Mouse (Mus musculus) thymus, postnatal 14 days (tissue): ENCODE measurements at regions not wholly inside any gene's neighbourhood (a gene's known extent, or its start where the extent isn't known, plus 50 kb on each side); places are given as distances from the start of the nearest gene placed in this dataset.
"Not testable (repeated sequence)": the region's sequence is repeated elsewhere in the genome, so short reads cannot be mapped to it uniquely, and the experiment has no call there.

Experiments used
- DNase-seq: peaks from one replicate; pipeline ENCODE4 v3.0.0; 2021

GRCm38 (mm10) chr9:88238346-88238745 lies 88.7 kb upstream of the Nt5e start:
- DNase-seq, result no peak

GRCm38 (mm10) chr9:88240740-88241139 lies 86.3 kb upstream of the Nt5e start:
- no peak for DNase-seq

- DNase-seq, result peak; percentile 86
Measured at GRCm38 (mm10) chr9:88241203-88241995, 85.6 kb upstream of the Nt5e start.

- DNase-seq, result no peak
Measured at GRCm38 (mm10) chr9:88242530-88242929, 84.5 kb upstream of the Nt5e start.

GRCm38 (mm10) chr9:88244492-88244891 lies 82.5 kb upstream of the Nt5e start:
- no peak for DNase-seq

- DNase-seq, result no peak
Measured at GRCm38 (mm10) chr9:88255948-88256347, 71.0 kb upstream of the Nt5e start.

- DNase-seq, result no peak
Measured at GRCm38 (mm10) chr9:88259627-88260026, 67.4 kb upstream of the Nt5e start.

- DNase-seq, result no peak
Measured at GRCm38 (mm10) chr9:88260072-88260635, 66.8 kb upstream of the Nt5e start.

- no peak for DNase-seq
Measured at GRCm38 (mm10) chr9:88262461-88262860, 64.5 kb upstream of the Nt5e start.

GRCm38 (mm10) chr9:88266346-88266745 lies 60.7 kb upstream of the Nt5e start:
- not testable (repeated sequence) for DNase-seq

GRCm38 (mm10) chr9:88268811-88269210 lies 58.2 kb upstream of the Nt5e start:
- DNase-seq, result no peak

- DNase-seq, result no peak
Measured at GRCm38 (mm10) chr9:88269216-88269615, 57.8 kb upstream of the Nt5e start.

- no peak for DNase-seq
Measured at GRCm38 (mm10) chr9:88270836-88271235, 56.2 kb upstream of the Nt5e start.

GRCm38 (mm10) chr9:88273304-88273703 lies 53.7 kb upstream of the Nt5e start:
- DNase-seq, result no peak

- no peak for DNase-seq
Measured at GRCm38 (mm10) chr9:88274040-88274439, 53.0 kb upstream of the Nt5e start.

GRCm38 (mm10) chr9:88274681-88275336 lies 52.2 kb upstream of the Nt5e start:
- DNase-seq, result no peak

GRCm38 (mm10) chr9:88276023-88276568 lies 50.9 kb upstream of the Nt5e start:
- DNase-seq, result no peak

GRCm38 (mm10) chr9:88277031-88277430 lies 50.0 kb upstream of the Nt5e start:
- DNase-seq, result no peak
